In genomic region chr7:110014272-110014671, GRCm38 (mm10) we compare ENCODE assay signal across 28 mouse cellular contexts.
"Had no signal": no experiment of that assay in that cellular context is flagged by ENCODE, and none has a peak within 500 bp of the region (broad histone marks: within the 10 kb centered on the region; RNA-seq: fewer than 3 reads in every experiment).

No protein-coding gene starts in this region.

- DNase-seq: gastrocnemius, adult 2 months; gastrocnemius, postnatal 10 days; gastrocnemius, postnatal 25 days; heart, adult 2 months; heart, postnatal 10 days; heart, postnatal 4 days; kidney, adult 2 months; kidney, adult 9 months; kidney, postnatal 14 days; kidney, postnatal 36 days; layer of hippocampus, adult 9-11 months; layer of hippocampus, postnatal 36 days; left cerebral cortex, postnatal 4 days had no signal

- H3K27me3 ChIP-seq: heart, embryonic 12.5 days; hindbrain, embryonic 12.5 days; intestine, embryonic 15.5 days; kidney, embryonic 15.5 days; limb, embryonic 13.5 days; limb, embryonic 15.5 days; liver, embryonic 12.5 days had no signal

- H3K9me3 ChIP-seq: heart, embryonic 10.5 days; heart, embryonic 12.5 days; hindbrain, embryonic 10.5 days; hindbrain, embryonic 12.5 days; intestine, embryonic 15.5 days; kidney, embryonic 15.5 days; limb, embryonic 13.5 days; limb, embryonic 15.5 days; liver, embryonic 12.5 days had no signal

- H3K4me3 ChIP-seq: gastrocnemius, adult 2 months; heart, adult 2 months; heart, embryonic 10.5 days; heart, embryonic 12.5 days; hindbrain, embryonic 10.5 days; hindbrain, embryonic 12.5 days; intestine, embryonic 15.5 days; kidney, embryonic 15.5 days; limb, embryonic 13.5 days; limb, embryonic 15.5 days; liver, embryonic 12.5 days had no signal

- H3K27ac ChIP-seq: gastrocnemius, adult 2 months; heart, adult 2 months; heart, embryonic 10.5 days; hindbrain, embryonic 10.5 days; hindbrain, embryonic 12.5 days; hindbrain, embryonic 14.5 days; intestine, embryonic 15.5 days; kidney, embryonic 15.5 days; kidney, postnatal 0 days; limb, embryonic 13.5 days; limb, embryonic 15.5 days; liver, embryonic 12.5 days; liver, embryonic 14.5 days had no signal

- H3K9ac ChIP-seq: heart, embryonic 12.5 days; hindbrain, embryonic 12.5 days; hindbrain, embryonic 14.5 days; intestine, embryonic 15.5 days; kidney, embryonic 15.5 days; limb, embryonic 13.5 days; limb, embryonic 15.5 days; liver, embryonic 12.5 days; liver, embryonic 14.5 days had no signal

- H3K4me2 ChIP-seq: heart, embryonic 12.5 days; hindbrain, embryonic 12.5 days; hindbrain, embryonic 14.5 days; intestine, embryonic 15.5 days; kidney, embryonic 15.5 days; limb, embryonic 13.5 days; limb, embryonic 15.5 days; liver, embryonic 12.5 days had no signal

- H3K36me3 ChIP-seq: heart, embryonic 10.5 days; heart, embryonic 12.5 days; hindbrain, embryonic 10.5 days; hindbrain, embryonic 12.5 days; intestine, embryonic 15.5 days; kidney, embryonic 15.5 days; limb, embryonic 13.5 days; limb, embryonic 15.5 days; liver, embryonic 12.5 days had no signal

- H3K4me1 ChIP-seq: heart, embryonic 10.5 days; heart, embryonic 12.5 days; hindbrain, embryonic 10.5 days; intestine, embryonic 15.5 days; kidney, embryonic 15.5 days; limb, embryonic 13.5 days had no signal

- ATAC-seq: hindbrain, embryonic 16.5 days; inflammation-experienced regulatory T-cells, adult 6 months; intestine, embryonic 15.5 days; intestine, postnatal 0 days; liver, embryonic 12.5 days had no signal
